Mouse (Mus musculus): ENCODE measurements around the gene Prkn. TPM values are rescaled to one million over a fixed set of nuclear protein-coding genes. Genes with fewer than 3 reads are reported as not detected.

Gene Prkn
- total and polyA plus RNA-seq, 2 experiments from 2014 or later = 6.2 to 6.8 TPM

GRCm38 (mm10) chr17:11585491-11585890 is 745.3 kb downstream of the Prkn start:
- ATAC-seq (no peak), DNase-seq (no peak)
- H3K4me1 ChIP-seq (ENCODE audit: insufficient read depth) = no peaks in the 10 kb centered on the region
- no peaks in the 10 kb centered on the region for H3K27me3 ChIP-seq (ENCODE audit: insufficient read depth, low read length)
- TF ChIP-seq CTCF (IDR thresholded peaks at IDR 0.05; ENCODE audit: low read depth) = no peak
- no peak overlapping the region for H3K27ac ChIP-seq (ENCODE audit: low read depth, low read length)
- H3K9ac ChIP-seq = no peak overlapping the region
- no peaks in the 10 kb centered on the region for H3K9me3 ChIP-seq (ENCODE audit: low read length)
- H3K4me3 ChIP-seq (ENCODE audit: low read depth, low read length) = no peak overlapping the region
- WGBS = 92% methylated on average over 4 of the region's 4 CpGs
- H3K36me3 ChIP-seq (ENCODE audit: insufficient read depth) = no peaks in the 10 kb centered on the region; the same call in 1 of the 2 replicates
- no peak overlapping the region for H3K4me2 ChIP-seq (ENCODE audit: low read depth)

GRCm38 (mm10) chr17:11607931-11608330 is 767.7 kb downstream of the Prkn start:
- H3K4me2 ChIP-seq (ENCODE audit: low read depth) = no peak overlapping the region
- 84% methylated on average over 5 of the region's 5 CpGs for WGBS
- no peak overlapping the region for H3K27ac ChIP-seq (ENCODE audit: low read depth, low read length)
- no peaks in the 10 kb centered on the region for H3K27me3 ChIP-seq (ENCODE audit: insufficient read depth, low read length)
- no peaks in the 10 kb centered on the region for H3K4me1 ChIP-seq (ENCODE audit: insufficient read depth)
- no peak for DNase-seq
- no peak for ATAC-seq
- no peak overlapping the region for H3K4me3 ChIP-seq (ENCODE audit: low read depth, low read length)
- no peaks in the 10 kb centered on the region for H3K9me3 ChIP-seq (ENCODE audit: low read length)
- no peak overlapping the region for H3K9ac ChIP-seq
- no peaks in the 10 kb centered on the region for H3K36me3 ChIP-seq (ENCODE audit: insufficient read depth)
- no peak for TF ChIP-seq CTCF (IDR thresholded peaks at IDR 0.05; ENCODE audit: low read depth)

GRCm38 (mm10) chr17:11611459-11611858 is 771.3 kb downstream of the Prkn start:
- H3K9ac ChIP-seq = no peak overlapping the region
- ATAC-seq (peak; percentile 54; the same call in 1 of the 2 replicates), DNase-seq (peak; percentile 86)
- no peaks in the 10 kb centered on the region for H3K36me3 ChIP-seq (ENCODE audit: insufficient read depth)
- H3K4me3 ChIP-seq (ENCODE audit: low read depth, low read length) = no peak overlapping the region
- no peaks in the 10 kb centered on the region for H3K4me1 ChIP-seq (ENCODE audit: insufficient read depth)
- TF ChIP-seq CTCF (IDR thresholded peaks at IDR 0.05; ENCODE audit: low read depth) = peak; percentile 91
- peak overlapping the region; percentile 23; the same call in 1 of the 2 replicates for H3K4me2 ChIP-seq (ENCODE audit: low read depth)
- no peak overlapping the region for H3K27ac ChIP-seq (ENCODE audit: low read depth, low read length)
- H3K27me3 ChIP-seq (ENCODE audit: insufficient read depth, low read length) = no peaks in the 10 kb centered on the region
- WGBS = 2% methylated on average over 7 of the region's 7 CpGs
- H3K9me3 ChIP-seq (ENCODE audit: low read length) = no peaks in the 10 kb centered on the region

- Histone ChIP-seq H3K4me3 (ENCODE audit: low read depth, low read length) (no peak overlapping the region), H3K27me3 (ENCODE audit: insufficient read depth, low read length) (no peaks in the 10 kb centered on the region), H3K9me3 (ENCODE audit: low read length) (no peaks in the 10 kb centered on the region), H3K4me1 (ENCODE audit: insufficient read depth) (0 out of 2 replicates have a peak, but pooled peaks cover under 1% of the 10 kb centered on the region), H3K4me2 (ENCODE audit: low read depth) (no peak overlapping the region), H3K9ac (no peak overlapping the region), H3K36me3 (ENCODE audit: insufficient read depth) (no peaks in the 10 kb centered on the region), H3K27ac (ENCODE audit: low read depth, low read length) (no peak overlapping the region)
- TF ChIP-seq CTCF (IDR thresholded peaks at IDR 0.05; ENCODE audit: low read depth) = no peak
- DNase-seq = no peak
- no peak for ATAC-seq
- 69% methylated on average over 21 of the region's 21 CpGs for WGBS
Observed at GRCm38 (mm10) chr17:11612801-11613531, 772.8 kb downstream of the Prkn start.

- H3K4me1 ChIP-seq (ENCODE audit: insufficient read depth) = peaks cover 14% of the 10 kb centered on the region; the same call in 1 of the 2 replicates
- no peak for TF ChIP-seq CTCF (IDR thresholded peaks at IDR 0.05; ENCODE audit: low read depth)
- no peak overlapping the region for H3K4me2 ChIP-seq (ENCODE audit: low read depth)
- ATAC-seq (peak; percentile 58), DNase-seq (no peak)
- H3K27ac ChIP-seq (ENCODE audit: low read depth, low read length) = no peak overlapping the region; the same call in 1 of the 2 replicates
- H3K27me3 ChIP-seq (ENCODE audit: insufficient read depth, low read length) = no peaks in the 10 kb centered on the region
- no peak overlapping the region for H3K9ac ChIP-seq
- H3K9me3 ChIP-seq (ENCODE audit: low read length) = no peaks in the 10 kb centered on the region
- no peaks in the 10 kb centered on the region for H3K36me3 ChIP-seq (ENCODE audit: insufficient read depth)
- H3K4me3 ChIP-seq (ENCODE audit: low read depth, low read length) = no peak overlapping the region
- 45% methylated on average over 2 of the region's 2 CpGs for WGBS
Observed at GRCm38 (mm10) chr17:11617552-11617951, 777.4 kb downstream of the Prkn start.

GRCm38 (mm10) chr17:11618886-11619590 is 778.9 kb downstream of the Prkn start:
- ATAC-seq (peak; percentile 75), DNase-seq (peak; percentile 77)
- no peak for TF ChIP-seq CTCF (IDR thresholded peaks at IDR 0.05; ENCODE audit: low read depth)
- H3K27me3 ChIP-seq (ENCODE audit: insufficient read depth, low read length) = no peaks in the 10 kb centered on the region
- no peaks in the 10 kb centered on the region for H3K9me3 ChIP-seq (ENCODE audit: low read length)
- no peak overlapping the region for H3K4me3 ChIP-seq (ENCODE audit: low read depth, low read length)
- peak overlapping the region; percentile 24 for H3K27ac ChIP-seq (ENCODE audit: low read depth, low read length)
- 56% methylated on average over 8 of the region's 8 CpGs for WGBS
- H3K9ac ChIP-seq = no peak overlapping the region
- no peak overlapping the region for H3K4me2 ChIP-seq (ENCODE audit: low read depth)
- H3K4me1 ChIP-seq (ENCODE audit: insufficient read depth) = peaks cover 14% of the 10 kb centered on the region
- H3K36me3 ChIP-seq (ENCODE audit: insufficient read depth) = no peaks in the 10 kb centered on the region

GRCm38 (mm10) chr17:11620770-11621169 is 780.6 kb downstream of the Prkn start:
- H3K36me3 ChIP-seq (ENCODE audit: insufficient read depth) = no peaks in the 10 kb centered on the region
- no peak overlapping the region for H3K9ac ChIP-seq
- no peak overlapping the region for H3K27ac ChIP-seq (ENCODE audit: low read depth, low read length)
- H3K4me1 ChIP-seq (ENCODE audit: insufficient read depth) = peaks cover 14% of the 10 kb centered on the region
- no peak for TF ChIP-seq CTCF (IDR thresholded peaks at IDR 0.05; ENCODE audit: low read depth)
- H3K4me2 ChIP-seq (ENCODE audit: low read depth) = no peak overlapping the region
- ATAC-seq (no peak), DNase-seq (no peak)
- no peak overlapping the region for H3K4me3 ChIP-seq (ENCODE audit: low read depth, low read length)
- H3K27me3 ChIP-seq (ENCODE audit: insufficient read depth, low read length) = no peaks in the 10 kb centered on the region
- WGBS = 72% methylated on average over 3 of the region's 3 CpGs
- H3K9me3 ChIP-seq (ENCODE audit: low read length) = no peaks in the 10 kb centered on the region

Measured in forebrain, postnatal 0 days (tissue).